Mouse (Mus musculus) liver, postnatal 0 days (tissue): ENCODE measurements around the gene Mrgprg.
A peak's percentile ranks its signal among the peaks of the same experiment; 100 is the strongest.

Experiments used
- CTCF ChIP-seq: sonication (generic); IDR thresholded peaks from 2 replicates; pipeline ENCODE4 v1.5.1; 2016; ENCODE audit warnings: antibody characterized with exemption, low read depth
- EP300 ChIP-seq: IDR thresholded peaks from 2 replicates; pipeline ENCODE4 v1.6.1; 2016; ENCODE audit warnings: antibody characterized with exemption, low read depth, mild to moderate bottlenecking

- TF ChIP-seq CTCF (peak; percentile 63), EP300 (no peak)
These were observed 42.1 kb upstream of the Mrgprg start for GRCm38 (mm10) chr7:143808909-143809308.
